Mouse (Mus musculus) CH12.LX (cell line): ENCODE data around the gene Bak1.

Experiments used
- CTCF ChIP-seq, 2 experiments: IDR thresholded peaks in 1 of 2; conservative IDR thresholded peaks in 1 of 2; 2 replicates each; pipeline ENCODE4 v1.5.1; 2011 to 2012; ENCODE audit warnings: low read depth in 2 of 2, low read length in 2 of 2, improper control_type of control experiment in 1 of 2, inconsistent platforms in 1 of 2, mild to moderate bottlenecking in 1 of 2, moderate library complexity in 1 of 2
- E2F4 ChIP-seq: IDR thresholded peaks from 2 replicates; pipeline ENCODE4 v1.6.1; 2011; ENCODE audit warnings: low read depth, low read length, improper control_type of control experiment; ENCODE audit not compliant: insufficient replicate concordance
- ELF1 ChIP-seq: IDR thresholded peaks from 2 replicates; pipeline ENCODE4 v1.6.1; 2014; ENCODE audit warnings: low read depth, mild to moderate bottlenecking, inconsistent platforms, low read length, improper control_type of control experiment
- EP300 ChIP-seq: IDR thresholded peaks from 2 replicates; pipeline ENCODE4 v1.6.1; 2011; ENCODE audit warnings: low read length, improper control_type of control experiment
- MXI1 ChIP-seq: IDR thresholded peaks from 2 replicates; pipeline ENCODE4 v1.6.1; 2011; ENCODE audit warnings: mild to moderate bottlenecking, low read depth, low read length, improper control_type of control experiment
- NRF1 ChIP-seq: IDR thresholded peaks from 2 replicates; pipeline ENCODE4 v1.6.1; 2014; ENCODE audit warnings: low read depth, mild to moderate bottlenecking, inconsistent platforms, low read length, improper control_type of control experiment, moderate library complexity
- POLR2A ChIP-seq: IDR thresholded peaks from 2 replicates; pipeline ENCODE4 v1.6.1; 2011; ENCODE audit warnings: low read depth, mild to moderate bottlenecking, improper control_type of control experiment, low read length
- POLR2AphosphoS2 ChIP-seq: IDR thresholded peaks from 2 replicates; pipeline ENCODE4 v1.6.1; 2011; ENCODE audit warnings: low read depth, low read length, improper control_type of control experiment
- RAD21 ChIP-seq: IDR thresholded peaks from 2 replicates; pipeline ENCODE4 v1.6.1; 2011; ENCODE audit warnings: low read depth, mild to moderate bottlenecking, low read length, improper control_type of control experiment, moderate library complexity
- SMC3 ChIP-seq: IDR thresholded peaks from 2 replicates; pipeline ENCODE4 v1.6.1; 2011; ENCODE audit warnings: low read depth, low read length, improper control_type of control experiment
- TBP ChIP-seq: conservative IDR thresholded peaks from 2 replicates; pipeline ENCODE4 v1.6.1; 2011; ENCODE audit warnings: low read depth, low read length, improper control_type of control experiment
- USF1 ChIP-seq: IDR thresholded peaks from 2 replicates; pipeline ENCODE4 v1.6.1; 2014; ENCODE audit warnings: low read depth, mild to moderate bottlenecking, inconsistent platforms, low read length, improper control_type of control experiment
- ZKSCAN1 ChIP-seq: IDR thresholded peaks from 2 replicates; pipeline ENCODE4 v1.6.1; 2012; ENCODE audit warnings: low read depth, inconsistent platforms, low read length, improper control_type of control experiment, borderline replicate concordance
- ZNF384 ChIP-seq: IDR thresholded peaks from 2 replicates; pipeline ENCODE4 v1.6.1; 2012; ENCODE audit warnings: low read depth, low read length, improper control_type of control experiment, inconsistent platforms

DNA sequence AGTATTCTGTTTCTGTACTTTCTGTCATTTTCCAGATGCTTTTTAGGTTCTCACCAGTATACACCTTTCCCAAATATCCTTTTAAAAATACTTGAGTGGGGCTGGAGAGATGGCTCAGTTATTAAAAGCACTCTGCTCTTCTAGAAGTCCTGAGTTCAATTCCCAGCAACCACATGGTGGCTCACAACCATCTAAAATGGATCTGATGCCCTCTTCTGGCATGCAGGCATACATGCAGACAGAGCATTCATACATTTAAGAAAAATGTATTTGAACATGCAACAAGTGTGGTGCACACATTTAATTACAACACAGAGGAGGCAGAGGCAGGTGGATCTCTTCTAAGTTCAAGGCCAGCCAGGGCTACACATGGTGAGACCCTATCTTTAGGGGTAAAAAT is 53.4 kb downstream of the Bak1 start:
- TF ChIP-seq RAD21 (peak; percentile 52), USF1 (no peak), POLR2AphosphoS2 (no peak), CTCF (conservative IDR thresholded peaks at IDR 0.05 in 1 of 2, IDR thresholded peaks at IDR 0.05 in 1 of 2; ENCODE audit: low read depth in 2 of 2, low read length in 2 of 2) (peak; percentile 15 to 69; a peak in 3 of 4 replicates), TBP (no peak), NRF1 (no peak), SMC3 (peak; percentile 48), POLR2A (no peak), ELF1 (no peak), EP300 (no peak), ZKSCAN1 (no peak), E2F4 (no peak), ZNF384 (no peak), MXI1 (no peak)
